ENCODE assay signal across 11 mouse cellular contexts in the genomic region with DNA sequence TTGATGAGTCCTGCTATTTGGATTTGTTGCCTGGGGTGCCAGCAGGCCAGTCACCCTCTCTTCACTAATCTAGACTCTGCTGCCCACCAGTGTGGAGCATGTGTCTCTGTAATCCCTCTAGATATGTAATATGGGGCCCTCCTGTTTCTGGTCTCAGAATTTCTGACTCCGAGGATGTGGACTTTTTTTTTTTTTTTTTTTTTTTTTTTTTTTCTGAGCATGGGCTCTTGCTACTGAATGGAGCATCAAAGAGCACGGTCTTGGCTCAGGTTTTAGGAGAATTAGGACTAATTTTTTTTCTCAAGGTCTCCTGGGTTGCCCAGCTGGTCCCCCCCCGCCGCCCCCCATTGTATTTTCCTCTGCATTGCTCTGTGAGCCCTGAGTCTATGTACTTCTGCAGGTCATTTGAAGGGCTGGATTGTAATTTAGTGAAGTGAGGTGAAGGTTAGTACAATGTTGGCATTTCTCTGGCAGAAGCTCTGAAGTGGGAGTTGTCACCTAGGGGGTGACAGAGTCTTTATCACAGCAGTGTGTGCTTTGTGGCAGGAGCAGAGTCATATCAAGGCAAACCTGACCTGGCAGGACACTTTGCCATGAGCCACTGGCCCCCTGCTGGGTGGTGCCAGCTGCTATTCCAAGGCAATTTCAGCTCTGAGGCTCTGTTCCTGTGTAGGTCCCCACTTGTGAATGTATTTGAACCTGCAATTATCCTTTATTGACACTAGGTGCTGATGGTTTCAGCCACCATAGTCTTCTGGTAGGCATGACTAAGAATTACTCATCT. TPM values are rescaled to one million over a fixed set of nuclear protein-coding genes. Genes with fewer than 3 reads are reported as not detected.
DNase-seq lines count a peak whose midpoint lies in the region; ATAC-seq lines count a peak whose summit lies in the region.
"Had no signal": no experiment of that assay in that cellular context is flagged by ENCODE, and none has a peak within 500 bp of the region (broad histone marks: within the 10 kb centered on the region; RNA-seq: fewer than 3 reads in every experiment).

No protein-coding gene starts in this region.

- DNase-seq in kidney, postnatal 10 days = no peak
- no peak for DNase-seq in hindbrain, embryonic 10.5 days (ENCODE audit: low spot score)
- no peak for DNase-seq in right cerebral cortex, postnatal 10 days (ENCODE audit: low spot score in 2 of 2)
- no peak for DNase-seq in spleen, adult 18-20 months
- no peak for DNase-seq in left cerebral cortex, adult 11 months (ENCODE audit: low spot score)
- DNase-seq: gastrocnemius, postnatal 10 days; lung, postnatal 36 days had no signal

- peak overlapping the region; percentile 63 for H3K4me2 ChIP-seq in kidney, embryonic 16.5 days (replicated peaks; ENCODE audit: low read depth, low read length)
- H3K4me2 ChIP-seq in embryonic facial prominence, embryonic 13.5 days = peak overlapping the region; percentile 92
- peak overlapping the region; percentile 88 for H3K4me2 ChIP-seq in midbrain, embryonic 15.5 days

- 63% methylated on average over 4 of the region's 4 CpGs for WGBS in kidney, embryonic 16.5 days
- WGBS in embryonic facial prominence, embryonic 13.5 days = 63% methylated on average over 4 of the region's 4 CpGs
- WGBS in hindbrain, embryonic 10.5 days = 59% methylated on average over 4 of the region's 4 CpGs
- WGBS in midbrain, embryonic 15.5 days = 55% methylated on average over 4 of the region's 4 CpGs

- ATAC-seq in kidney, embryonic 16.5 days (ENCODE audit: low FRiP score, low TSS enrichment) = no peak
- ATAC-seq in embryonic facial prominence, embryonic 13.5 days (ENCODE audit: insufficient number of reproducible peaks, insufficient read depth, low FRiP score, low TSS enrichment, low read depth) = no peak
- ATAC-seq in midbrain, embryonic 15.5 days (replicated peaks) = no peak

- no peak overlapping the region for H3K4me3 ChIP-seq in kidney, embryonic 16.5 days (ENCODE audit: low read length)
- peak overlapping the region; percentile 77; the same call in 1 of the 2 replicates for H3K4me3 ChIP-seq in embryonic facial prominence, embryonic 13.5 days
- H3K4me3 ChIP-seq in hindbrain, embryonic 10.5 days = peak overlapping the region; percentile 72
- peak overlapping the region; percentile 95 for H3K4me3 ChIP-seq in midbrain, embryonic 15.5 days

- no peaks in the 10 kb centered on the region for H3K9me3 ChIP-seq in kidney, embryonic 16.5 days (ENCODE audit: low read length)
- H3K9me3 ChIP-seq in embryonic facial prominence, embryonic 13.5 days = no peaks in the 10 kb centered on the region; the same call in 1 of the 2 replicates
- H3K9me3 ChIP-seq in hindbrain, embryonic 10.5 days = 0 out of 2 replicates have a peak, but pooled peaks cover 2% of the 10 kb centered on the region
- H3K9me3 ChIP-seq in midbrain, embryonic 15.5 days = no peaks in the 10 kb centered on the region

- no peaks in the 10 kb centered on the region for H3K36me3 ChIP-seq in kidney, embryonic 16.5 days (ENCODE audit: insufficient read depth, low read length)
- no peaks in the 10 kb centered on the region for H3K36me3 ChIP-seq in embryonic facial prominence, embryonic 13.5 days
- H3K36me3 ChIP-seq in hindbrain, embryonic 10.5 days = peaks cover 3% of the 10 kb centered on the region; the same call in 1 of the 2 replicates
- no peaks in the 10 kb centered on the region for H3K36me3 ChIP-seq in midbrain, embryonic 15.5 days (replicated peaks)
- H3K36me3 ChIP-seq: G1E had no signal

- H3K27ac ChIP-seq in kidney, embryonic 16.5 days (ENCODE audit: low read length) = no peak overlapping the region
- H3K27ac ChIP-seq in embryonic facial prominence, embryonic 13.5 days = no peak overlapping the region
- no peak overlapping the region for H3K27ac ChIP-seq in hindbrain, embryonic 10.5 days
- H3K27ac ChIP-seq in midbrain, embryonic 15.5 days = no peak overlapping the region

- H3K9ac ChIP-seq in kidney, embryonic 16.5 days (replicated peaks; ENCODE audit: low read length) = no peak overlapping the region
- H3K9ac ChIP-seq in embryonic facial prominence, embryonic 13.5 days = no peak overlapping the region
- H3K9ac ChIP-seq in midbrain, embryonic 15.5 days = no peak overlapping the region

- H3K4me1 ChIP-seq in kidney, embryonic 16.5 days (ENCODE audit: insufficient read depth, low read length) = peaks cover 10% of the 10 kb centered on the region; the same call in 1 of the 2 replicates
- H3K4me1 ChIP-seq in embryonic facial prominence, embryonic 13.5 days = peaks cover 15% of the 10 kb centered on the region
- peaks cover 28% of the 10 kb centered on the region for H3K4me1 ChIP-seq in hindbrain, embryonic 10.5 days (replicated peaks)
- peaks cover 15% of the 10 kb centered on the region for H3K4me1 ChIP-seq in midbrain, embryonic 15.5 days

- H3K27me3 ChIP-seq in kidney, embryonic 16.5 days (ENCODE audit: insufficient read depth, low read length) = no peaks in the 10 kb centered on the region
- H3K27me3 ChIP-seq in embryonic facial prominence, embryonic 13.5 days = no peaks in the 10 kb centered on the region
- peaks cover 8% of the 10 kb centered on the region; the same call in 1 of the 2 replicates for H3K27me3 ChIP-seq in hindbrain, embryonic 10.5 days (ENCODE audit: insufficient read depth, poor library complexity, severe bottlenecking)
- H3K27me3 ChIP-seq in midbrain, embryonic 15.5 days (replicated peaks) = no peaks in the 10 kb centered on the region

RNA-seq across cellular contexts. Expression of gene Adamts7, which starts 2.0 kb away (rescaled TPM):
- polyA plus RNA-seq in kidney, embryonic 16.5 days (2015; fragmentation: Nextera tagmentation; extraction: Ambion mirVana) = 16.5 and 17.5 TPM in 2 replicates
- polyA plus RNA-seq in embryonic facial prominence, embryonic 13.5 days (2015; fragmentation: Nextera tagmentation; extraction: Ambion mirVana) = 20.0 and 21.5 TPM in 2 replicates
- polyA plus RNA-seq in hindbrain, embryonic 10.5 days (2016; fragmentation: Nextera tagmentation; extraction: Ambion mirVana) = 16.1 and 16.2 TPM in 2 replicates
- 9.9 and 11.5 TPM in 2 replicates for polyA plus RNA-seq in midbrain, embryonic 15.5 days (2015; fragmentation: Nextera tagmentation; extraction: Ambion mirVana)
- polyA plus RNA-seq: G1E had no signal

RNA-seq across cellular contexts. Expression of gene Morf4l1, which starts 50.3 kb away (rescaled TPM):
- 444 and 471 TPM in 2 replicates for polyA plus RNA-seq in kidney, embryonic 16.5 days (2015; fragmentation: Nextera tagmentation; extraction: Ambion mirVana)
- polyA plus RNA-seq in embryonic facial prominence, embryonic 13.5 days (2015; fragmentation: Nextera tagmentation; extraction: Ambion mirVana) = 516 and 565 TPM in 2 replicates
- polyA plus RNA-seq in hindbrain, embryonic 10.5 days (2016; fragmentation: Nextera tagmentation; extraction: Ambion mirVana) = 538 and 546 TPM in 2 replicates
- polyA plus RNA-seq in midbrain, embryonic 15.5 days (2015; fragmentation: Nextera tagmentation; extraction: Ambion mirVana) = 548 and 569 TPM in 2 replicates
